Mouse (Mus musculus): ENCODE measurements around the gene Rnf168. TPM values are rescaled to one million over a fixed set of nuclear protein-coding genes. Genes with fewer than 3 reads are reported as not detected.

Rnf168 gene
- total RNA-seq, 2 experiments from 2014 or later: 20.6 to 21.3 TPM

- DNase-seq: no peak
Measured at GRCm38 (mm10) chr16:32316601-32317000, 39.3 kb downstream of the Rnf168 start.

GRCm38 (mm10) chr16:32323953-32324352 lies 46.7 kb downstream of the Rnf168 start:
- DNase-seq: no peak

- DNase-seq: no peak
Measured at GRCm38 (mm10) chr16:32330876-32331670, 53.8 kb downstream of the Rnf168 start.

GRCm38 (mm10) chr16:32332040-32332555 lies 54.8 kb downstream of the Rnf168 start, which contains the start of gene Ubxn7:
Gene Ubxn7, plus strand, starts transcription at chr16:32332257.
- DNase-seq: peak; percentile 98

- DNase-seq: peak; percentile 71
Measured at GRCm38 (mm10) chr16:32332556-32333511, 55.6 kb downstream of the Rnf168 start.

- no peak for DNase-seq
Measured at GRCm38 (mm10) chr16:32335146-32335545, 57.9 kb downstream of the Rnf168 start.

GRCm38 (mm10) chr16:32336026-32336780 lies 58.9 kb downstream of the Rnf168 start:
- DNase-seq: peak; percentile 19

GRCm38 (mm10) chr16:32337001-32337400 lies 59.7 kb downstream of the Rnf168 start:
- DNase-seq: peak; percentile 24

GRCm38 (mm10) chr16:32340451-32340850 lies 63.2 kb downstream of the Rnf168 start:
- no peak for DNase-seq

GRCm38 (mm10) chr16:32345521-32345920 lies 68.3 kb downstream of the Rnf168 start:
- DNase-seq: no peak

- DNase-seq: no peak
Measured at GRCm38 (mm10) chr16:32350776-32351175, 73.5 kb downstream of the Rnf168 start.

Small RNAs within 50 kb of the gene (microRNA-seq; reads per million reads assigned to microRNA genes)
- not detected for gene Mir1946a

Other genes with a start within 250 kb of the Rnf168 start
- 10 to 100 TPM; 47.5 to 50.3 TPM for gene Pak2, start 198.1 kb upstream of the Rnf168 start, total RNA-seq (2021)
- gene Pigx, start 177.7 kb upstream of the Rnf168 start, total RNA-seq (2021): 10 to 100 TPM; 34.1 to 35.0 TPM
- gene Cep19, start 177.7 kb upstream of the Rnf168 start, total RNA-seq (2021): 10 to 100 TPM; 10.8 to 11.2 TPM
- 10 to 100 TPM; 11.0 to 16.4 TPM for gene Nrros, start 111.9 kb upstream of the Rnf168 start, total RNA-seq (2021)
- gene Bex6, start 97.6 kb upstream of the Rnf168 start, total RNA-seq (2021): not detected
- 10 to 100 TPM; 18.2 to 20.0 TPM for gene Fbxo45, start 30.3 kb upstream of the Rnf168 start, total RNA-seq (2021)
- 10 to 100 TPM; 12.3 to 13.9 TPM for gene Wdr53, start 30.2 kb upstream of the Rnf168 start, total RNA-seq (2021)
- under 1 TPM; 0.18 to 0.97 TPM for gene Smco1, start 6.0 kb upstream of the Rnf168 start, total RNA-seq (2021)
- 10 to 100 TPM; 50.6 to 61.5 TPM for gene Ubxn7, start 54.8 kb downstream of the Rnf168 start, total RNA-seq (2021)
- under 1 TPM in 1 of 2 experiments, not detected in 1; 0.42 TPM for gene Tm4sf19, start 123.0 kb downstream of the Rnf168 start, total RNA-seq (2021)
- 1 to 10 TPM; 5.8 to 6.0 TPM for gene Tctex1d2, start 142.2 kb downstream of the Rnf168 start, total RNA-seq (2021)
- gene Pcyt1a, start 153.5 kb downstream of the Rnf168 start, total RNA-seq (2021): 10 to 100 TPM; 73.1 to 78.1 TPM
- not detected for gene Slc51a, start 210.4 kb downstream of the Rnf168 start, total RNA-seq (2021)
- not detected for gene Zdhhc19, start 218.8 kb downstream of the Rnf168 start, total RNA-seq (2021)

Measured in adrenal gland, postnatal 10 days (tissue).